Mouse (Mus musculus) heart, embryonic 16.5 days (tissue): ENCODE results near the gene Tmem18. TPM values are rescaled to one million over a fixed set of nuclear protein-coding genes. Genes with fewer than 3 reads are reported as not detected.
A peak's percentile ranks its signal among the peaks of the same experiment; 100 is the strongest.

Experiments used
- ATAC-seq: fragments of 200-750 bp; cut with Nextera tagmentation; replicated peaks from 2 replicates; pipeline ENCODE4 v1.8.0; 2017; ENCODE audit warnings: moderate number of reproducible peaks; ENCODE audit not compliant: insufficient read depth, low FRiP score; ENCODE audit errors: extremely low read depth
- H3K27ac ChIP-seq: fragments of 300-500 bp; sonication (generic); 2 replicates; pipeline ENCODE4 v1.5.1; 2014; ENCODE audit warnings: mild to moderate bottlenecking, low read length, control low read depth, moderate library complexity
- H3K27me3 ChIP-seq: fragments of 300-500 bp; sonication (generic); 2 replicates; pipeline ENCODE4 v1.6.1; 2014; ENCODE audit warnings: low read length, mixed read lengths; ENCODE audit not compliant: control insufficient read depth, insufficient read depth
- H3K36me3 ChIP-seq: fragments of 300-500 bp; sonication (generic); 2 replicates; pipeline ENCODE4 v1.6.1; 2014; ENCODE audit not compliant: control insufficient read depth, insufficient read depth
- H3K4me1 ChIP-seq: fragments of 300-500 bp; sonication (generic); 2 replicates; pipeline ENCODE4 v1.6.1; 2014; ENCODE audit warnings: low read length, mixed read lengths; ENCODE audit not compliant: control insufficient read depth, insufficient read depth
- H3K4me2 ChIP-seq: fragments of 300-500 bp; sonication (generic); 2 replicates; pipeline ENCODE4 v1.6.1; 2014; ENCODE audit warnings: low read depth, mild to moderate bottlenecking, control low read depth, low read length
- H3K4me3 ChIP-seq: fragments of 300-500 bp; sonication (generic); 2 replicates; pipeline ENCODE4 v1.5.1; 2014; ENCODE audit warnings: mild to moderate bottlenecking, control low read depth, low read length
- H3K9ac ChIP-seq: fragments of 300-500 bp; sonication (generic); 2 replicates; pipeline ENCODE4 v1.6.1; 2014; ENCODE audit warnings: low read length, control low read depth
- H3K9me3 ChIP-seq: fragments of 300-500 bp; sonication (generic); replicated peaks from 2 replicates; pipeline ENCODE4 v1.6.1; 2016; ENCODE audit warnings: low read length; ENCODE audit not compliant: control insufficient read depth
- WGBS: fragments of 180-500 bp; shearing (Covaris S2); extraction: QIAGEN DNeasy Blood & Tissue Kit; methylation state at CpG from one replicate; pipeline ENCODE4 v1.1.7; 2014; 5-methylcytosine and 5-hydroxymethylcytosine counted together
- polyA plus RNA-seq: library from polyadenylated mRNA; unstranded; fragments of >200 nt; fragmentation: Nextera tagmentation; extraction: Ambion mirVana; gene quantifications from 2 replicates; pipeline ENCODE4 v1.2.1, GENCODE M21; 2015

Gene Tmem18
- polyA plus RNA-seq, result 14.1 and 14.3 TPM in 2 replicates

GRCm38 (mm10) chr12:30584356-30584740 lies at the start of gene Tmem18:
Gene Tmem18 (plus strand): TSS chr12:30584426.
- WGBS, result 0% methylated on average over 35 of the region's 35 CpGs
- no peaks in the 10 kb centered on the region for H3K27me3 ChIP-seq

GRCm38 (mm10) chr12:30557349-30557748 lies 26.9 kb upstream of the Tmem18 start:
- no peak overlapping the region for H3K9ac ChIP-seq
- no peaks in the 10 kb centered on the region for H3K4me1 ChIP-seq
- H3K4me2 ChIP-seq, result no peak overlapping the region
- no peaks in the 10 kb centered on the region for H3K27me3 ChIP-seq
- H3K4me3 ChIP-seq, result no peak overlapping the region
- no peak overlapping the region for H3K27ac ChIP-seq
- no peak for ATAC-seq
- H3K9me3 ChIP-seq, result no peaks in the 10 kb centered on the region
- H3K36me3 ChIP-seq, result no peaks in the 10 kb centered on the region

More at GRCm38 (mm10) chr12:30584356-30584740, at the start of gene Tmem18:
- Histone ChIP-seq H3K36me3 (peaks cover 18% of the 10 kb centered on the region), H3K4me1 (peaks cover 11% of the 10 kb centered on the region), H3K9ac (peak within 1 kb of the TSS; percentile 91), H3K4me2 (peak within 1 kb of the TSS; percentile 97), H3K9me3 (no peaks in the 10 kb centered on the region), H3K27ac (peak within 1 kb of the TSS; percentile 90), H3K4me3 (peak within 1 kb of the TSS; percentile 93)
- peak; percentile 90 for ATAC-seq

- no peak for ATAC-seq
- no peak overlapping the region for H3K4me3 ChIP-seq
- no peaks in the 10 kb centered on the region for H3K9me3 ChIP-seq
- peak overlapping the region; percentile 13; the same call in 1 of the 2 replicates for H3K4me2 ChIP-seq
- no peak overlapping the region for H3K27ac ChIP-seq
- no peaks in the 10 kb centered on the region for H3K4me1 ChIP-seq
- H3K27me3 ChIP-seq, result no peaks in the 10 kb centered on the region
- 21% methylated on average over 11 of the region's 11 CpGs for WGBS
- no peaks in the 10 kb centered on the region for H3K36me3 ChIP-seq
- no peak overlapping the region for H3K9ac ChIP-seq
These were observed 22.8 kb upstream of the Tmem18 start for GRCm38 (mm10) chr12:30561411-30561810.

DNA sequence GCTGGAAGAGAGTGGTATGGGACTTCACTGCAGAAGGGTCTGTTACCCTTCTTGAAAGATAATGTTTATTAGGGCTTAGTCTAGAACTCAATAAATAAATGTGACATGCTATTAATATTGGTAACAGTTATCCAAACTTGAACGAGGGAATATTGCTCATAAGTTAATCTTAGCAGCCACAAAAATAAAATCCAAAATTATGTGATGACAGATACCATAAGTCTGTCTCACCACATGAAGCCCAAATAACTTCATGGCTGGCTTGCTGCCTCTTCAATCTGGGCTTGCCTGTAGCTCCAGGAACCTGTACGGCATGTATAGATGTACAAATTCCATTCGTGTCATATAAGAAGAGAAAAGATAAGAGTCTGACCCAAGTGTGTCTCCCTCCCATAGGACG lies 12.2 kb upstream of the Tmem18 start:
- H3K4me1 ChIP-seq, result no peaks in the 10 kb centered on the region
- H3K4me2 ChIP-seq, result no peak overlapping the region
- no peak for ATAC-seq
- no peaks in the 10 kb centered on the region for H3K9me3 ChIP-seq
- 55% methylated on average over 4 of the region's 4 CpGs for WGBS
- peaks cover 2% of the 10 kb centered on the region; the same call in 1 of the 2 replicates for H3K27me3 ChIP-seq
- no peaks in the 10 kb centered on the region for H3K36me3 ChIP-seq
- no peak overlapping the region for H3K27ac ChIP-seq
- no peak overlapping the region for H3K9ac ChIP-seq
- H3K4me3 ChIP-seq, result no peak overlapping the region

GRCm38 (mm10) chr12:30575952-30576351 lies 8.3 kb upstream of the Tmem18 start:
- no peak overlapping the region for H3K4me2 ChIP-seq
- no peaks in the 10 kb centered on the region for H3K9me3 ChIP-seq
- no peak overlapping the region for H3K4me3 ChIP-seq
- no peak for ATAC-seq
- H3K27ac ChIP-seq, result no peak overlapping the region
- H3K27me3 ChIP-seq, result peaks cover 2% of the 10 kb centered on the region; the same call in 1 of the 2 replicates
- H3K36me3 ChIP-seq, result no peaks in the 10 kb centered on the region
- WGBS, result 82% methylated on average over 3 of the region's 3 CpGs
- no peak overlapping the region for H3K9ac ChIP-seq
- no peaks in the 10 kb centered on the region for H3K4me1 ChIP-seq

GRCm38 (mm10) chr12:30578019-30578418 lies 6.2 kb upstream of the Tmem18 start:
- no peak for ATAC-seq
- Histone ChIP-seq H3K9ac (no peak overlapping the region), H3K4me3 (no peak overlapping the region), H3K36me3 (no peaks in the 10 kb centered on the region), H3K4me1 (no peaks in the 10 kb centered on the region), H3K27me3 (peaks cover 2% of the 10 kb centered on the region; the same call in 1 of the 2 replicates), H3K4me2 (no peak overlapping the region), H3K27ac (no peak overlapping the region), H3K9me3 (no peaks in the 10 kb centered on the region)
- 10% methylated on average over 5 of the region's 5 CpGs for WGBS

GRCm38 (mm10) chr12:30581277-30581676 lies 2.9 kb upstream of the Tmem18 start:
- H3K4me1 ChIP-seq, result peaks cover 11% of the 10 kb centered on the region
- no peak for ATAC-seq
- WGBS, result 79% methylated on average over 10 of the region's 10 CpGs

DNA sequence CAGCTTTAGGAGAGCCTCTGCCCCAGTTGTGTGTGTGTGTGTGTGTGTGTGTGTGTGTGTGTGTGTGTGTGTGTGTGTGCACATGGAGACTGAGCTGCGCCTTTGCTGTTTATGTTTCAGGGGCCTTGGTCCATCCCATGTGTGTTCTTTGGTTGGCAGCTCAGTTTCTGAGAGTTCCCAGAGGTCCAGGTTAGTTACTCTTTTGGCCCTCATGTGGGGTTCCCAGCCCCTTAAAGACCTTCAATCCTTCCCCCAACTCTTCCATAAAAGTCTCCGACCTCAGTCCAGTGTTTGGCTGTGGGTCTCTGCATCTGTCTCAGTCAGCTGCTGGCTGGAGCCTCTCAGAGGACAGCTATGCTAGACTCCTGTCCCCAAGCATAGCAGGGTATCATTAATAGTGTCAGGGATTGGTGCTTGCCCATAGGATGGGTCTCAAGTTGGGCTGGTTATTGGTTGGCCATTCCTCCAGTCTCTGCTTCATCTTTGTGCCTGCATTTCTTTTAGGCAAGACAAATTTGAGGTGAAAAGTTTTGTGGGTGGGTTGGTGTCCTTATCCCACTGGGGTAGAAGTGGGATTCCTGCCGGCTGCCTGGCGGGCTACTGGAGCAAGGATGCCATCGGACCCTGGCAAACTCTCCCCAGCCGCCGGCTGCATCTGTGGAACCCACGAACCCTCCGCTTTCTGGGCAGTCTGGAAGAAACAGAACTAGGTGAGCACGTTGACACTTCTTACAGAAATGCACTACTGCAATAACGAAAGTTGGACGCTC lies 455 bp upstream of the Tmem18 start:
- Histone ChIP-seq H3K4me2 (peak overlapping the region; percentile 97), H3K9ac (peak overlapping the region; percentile 91), H3K36me3 (peaks cover 13% of the 10 kb centered on the region), H3K27ac (peak overlapping the region; percentile 75), H3K9me3 (no peaks in the 10 kb centered on the region), H3K4me1 (peaks cover 11% of the 10 kb centered on the region), H3K27me3 (no peaks in the 10 kb centered on the region), H3K4me3 (peak overlapping the region; percentile 93)
- WGBS, result 14% methylated on average over 12 of the region's 12 CpGs
- ATAC-seq, result 0 out of 2 replicates have a peak, but pooled peaks have one; percentile 39

More at GRCm38 (mm10) chr12:30581277-30581676, 2.9 kb upstream of the Tmem18 start:
- Histone ChIP-seq H3K36me3 (no peaks in the 10 kb centered on the region), H3K9me3 (no peaks in the 10 kb centered on the region), H3K27me3 (peaks cover 2% of the 10 kb centered on the region; the same call in 1 of the 2 replicates), H3K4me2 (no peak overlapping the region), H3K4me3 (no peak overlapping the region), H3K9ac (no peak overlapping the region), H3K27ac (no peak overlapping the region)

GRCm38 (mm10) chr12:30584863-30585262 lies 637 bp downstream of the Tmem18 start:
- ATAC-seq, result no peak; the same call in 1 of the 2 replicates
- H3K9me3 ChIP-seq, result no peaks in the 10 kb centered on the region
- WGBS, result 6% methylated on average over 6 of the region's 6 CpGs
- peaks cover 18% of the 10 kb centered on the region for H3K36me3 ChIP-seq
- H3K9ac ChIP-seq, result peak overlapping the region; percentile 91
- no peaks in the 10 kb centered on the region for H3K27me3 ChIP-seq
- H3K4me2 ChIP-seq, result peak overlapping the region; percentile 97
- peaks cover 11% of the 10 kb centered on the region for H3K4me1 ChIP-seq
- H3K4me3 ChIP-seq, result peak overlapping the region; percentile 93
- peak overlapping the region; percentile 90 for H3K27ac ChIP-seq
